Mouse (Mus musculus) large intestine, adult 2 months (tissue): ENCODE data around the gene Cbfa2t3. TPM values are rescaled to one million over a fixed set of nuclear protein-coding genes. Genes with fewer than 3 reads are reported as not detected.

Source experiments
- DNase-seq: peaks from one replicate; pipeline ENCODE4 v3.0.0-alpha.2; 2012; ENCODE audit warnings: low read depth, low spot score
- WGBS: fragments of 180-500 bp; shearing (Covaris S2); methylation state at CpG from one replicate; pipeline ENCODE4 v1.1.7; 2018; 5-methylcytosine and 5-hydroxymethylcytosine counted together
- polyA plus RNA-seq: library from polyadenylated mRNA; depleted of rRNA; stranded (reverse); fragments of >200 nt; gene quantifications from 2 replicates; pipeline ENCODE4 v1.2.3, GENCODE M21; 2012

Gene Cbfa2t3
- polyA plus RNA-seq, 1 experiment = 5.7 TPM

GRCm38 (mm10) chr8:122697181-122697581 lies 1.7 kb downstream of the Cbfa2t3 start:
- no peak for DNase-seq
- 12% methylated on average over 3 of the region's 3 CpGs for WGBS

GRCm38 (mm10) chr8:122695438-122696042 lies 3.4 kb downstream of the Cbfa2t3 start:
- WGBS = 69% methylated on average over 7 of the region's 7 CpGs

GRCm38 (mm10) chr8:122692152-122692551 lies 6.8 kb downstream of the Cbfa2t3 start:
- WGBS = 61% methylated on average over 8 of the region's 8 CpGs
- DNase-seq = no peak

More at GRCm38 (mm10) chr8:122695438-122696042, 3.4 kb downstream of the Cbfa2t3 start:
- DNase-seq = no peak

- WGBS = 49% methylated on average over 6 of the region's 6 CpGs
- DNase-seq = no peak
Measured at GRCm38 (mm10) chr8:122691018-122691417, 7.9 kb downstream of the Cbfa2t3 start.

- no peak for DNase-seq
- WGBS = 50% methylated on average over 1 of the region's 1 CpGs
Measured at GRCm38 (mm10) chr8:122689315-122689714, 9.6 kb downstream of the Cbfa2t3 start.

GRCm38 (mm10) chr8:122686879-122687278 lies 12.0 kb downstream of the Cbfa2t3 start:
- 47% methylated on average over 9 of the region's 9 CpGs for WGBS
- no peak for DNase-seq

GRCm38 (mm10) chr8:122685097-122685861 lies 13.6 kb downstream of the Cbfa2t3 start:
- no peak for DNase-seq
- 73% methylated on average over 19 of the region's 19 CpGs for WGBS

- DNase-seq = no peak
- WGBS = 84% methylated on average over 11 of the region's 11 CpGs
Measured at GRCm38 (mm10) chr8:122682820-122683219, 16.1 kb downstream of the Cbfa2t3 start.

- 30% methylated on average over 7 of the region's 7 CpGs for WGBS
- no peak for DNase-seq
Measured at GRCm38 (mm10) chr8:122680171-122680570, 18.7 kb downstream of the Cbfa2t3 start.

GRCm38 (mm10) chr8:122679325-122679920 lies 19.5 kb downstream of the Cbfa2t3 start:
- 26% methylated on average over 11 of the region's 11 CpGs for WGBS
- DNase-seq = no peak

GRCm38 (mm10) chr8:122678896-122679210 lies 20.1 kb downstream of the Cbfa2t3 start:
- WGBS = 4% methylated on average over 14 of the region's 14 CpGs
- DNase-seq = no peak

GRCm38 (mm10) chr8:122678061-122678895 lies 20.6 kb downstream of the Cbfa2t3 start:
- WGBS = under 1% methylated on average over 124 of the region's 127 CpGs
- DNase-seq = no peak

- no peak for DNase-seq
- WGBS = 1% methylated on average over 35 of the region's 35 CpGs
Measured at GRCm38 (mm10) chr8:122677481-122678021, 21.4 kb downstream of the Cbfa2t3 start.

GRCm38 (mm10) chr8:122676621-122677480 lies 22.1 kb downstream of the Cbfa2t3 start:
- 12% methylated on average over 16 of the region's 16 CpGs for WGBS
- DNase-seq = no peak

- 73% methylated on average over 17 of the region's 17 CpGs for WGBS
- no peak for DNase-seq
Measured at GRCm38 (mm10) chr8:122675596-122676420, 23.1 kb downstream of the Cbfa2t3 start.

- WGBS = 35% methylated on average over 7 of the region's 7 CpGs
Measured at GRCm38 (mm10) chr8:122674999-122675398, 23.9 kb downstream of the Cbfa2t3 start.

GRCm38 (mm10) chr8:122673989-122674388 lies 24.9 kb downstream of the Cbfa2t3 start:
- DNase-seq = no peak
- WGBS = 32% methylated on average over 12 of the region's 12 CpGs

More at GRCm38 (mm10) chr8:122674999-122675398, 23.9 kb downstream of the Cbfa2t3 start:
- DNase-seq = no peak

GRCm38 (mm10) chr8:122671894-122672293 lies 27.0 kb downstream of the Cbfa2t3 start:
- DNase-seq = no peak

More at GRCm38 (mm10) chr8:122671894-122672293, 27.0 kb downstream of the Cbfa2t3 start:
- 46% methylated on average over 6 of the region's 6 CpGs for WGBS
